Mouse (Mus musculus): ENCODE data around the gene Icam2. TPM values are rescaled to one million over a fixed set of nuclear protein-coding genes. Genes with fewer than 3 reads are reported as not detected.

The Icam2 gene
- total and polyA plus RNA-seq, 3 experiments = 15.3 to 40.1 (median 26.7) TPM

DNA sequence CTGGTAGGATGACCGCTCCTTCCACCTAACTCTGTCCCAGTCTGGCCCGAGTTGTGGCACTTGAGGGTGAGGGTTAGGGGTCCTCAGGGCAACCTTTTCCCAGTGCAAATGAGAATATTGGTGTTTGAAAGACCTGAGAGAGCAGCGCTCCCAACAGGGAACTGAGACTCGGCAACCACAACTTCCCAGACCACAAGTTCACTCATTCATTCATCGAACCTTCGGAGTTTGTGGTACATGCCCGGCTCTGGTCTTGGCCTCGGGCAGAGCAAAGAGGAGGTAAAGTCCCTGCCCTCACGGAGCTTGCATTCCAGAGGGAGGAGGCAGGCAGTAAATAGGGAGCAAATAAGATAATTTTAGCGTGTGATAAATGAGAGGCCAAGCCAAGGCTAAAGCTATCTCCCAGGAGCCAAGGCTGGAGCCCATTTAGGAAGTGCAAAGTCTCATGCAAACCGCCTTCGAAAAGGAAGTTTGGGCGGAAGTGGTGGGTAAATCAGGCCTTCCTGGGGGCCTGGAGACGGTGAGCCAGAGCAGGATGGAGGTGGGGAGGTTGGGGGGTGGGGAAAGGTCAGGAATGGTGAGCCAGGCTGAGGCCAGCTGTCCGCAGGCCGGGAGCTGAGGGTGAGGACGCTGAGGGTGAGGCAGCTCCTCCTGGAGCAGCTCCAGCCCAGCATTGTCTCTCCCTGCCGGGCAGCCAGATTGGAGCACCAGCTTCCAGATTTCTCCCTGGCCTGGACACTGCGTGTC lies 32.3 kb downstream of the Icam2 start:
- TF ChIP-seq MYC (IDR thresholded peaks at IDR 0.05; ENCODE audit: low read depth, low read length) (no peak), E2F4 (IDR thresholded peaks at IDR 0.05; ENCODE audit: insufficient replicate concordance, low read depth, low read length) (no peak), HCFC1 (IDR thresholded peaks at IDR 0.05; ENCODE audit: low read depth, low read length) (no peak), ZC3H11A (IDR thresholded peaks at IDR 0.05; ENCODE audit: low read depth, low read length) (no peak), CHD1 (IDR thresholded peaks at IDR 0.05; ENCODE audit: low read depth, low read length) (no peak), TBP (conservative IDR thresholded peaks at IDR 0.05; ENCODE audit: low read depth, low read length) (no peak), SMC3 (IDR thresholded peaks at IDR 0.05; ENCODE audit: low read depth, low read length) (no peak)
- no peak for DNase-seq (ENCODE audit: extremely low read depth)
- Histone ChIP-seq H3K79me2 (replicated peaks; ENCODE audit: control insufficient read depth, extremely low read depth, insufficient read depth, poor library complexity, severe bottlenecking) (no peaks in the 10 kb centered on the region), H3K27ac (ENCODE audit: insufficient read depth, low read depth) (no peak overlapping the region), H3K27me3 (replicated peaks) (peaks cover 64% of the 10 kb centered on the region), H3K36me3 (replicated peaks in 1 of 2; ENCODE audit: control insufficient read depth in 1 of 2, insufficient read depth in 1 of 2, low read length in 1 of 2) (no peaks in the 10 kb centered on the region), H3K4me3 (replicated peaks in 1 of 3; ENCODE audit: low read depth in 2 of 3, low read length in 2 of 3, poor library complexity in 1 of 3) (no peak overlapping the region), H3K9ac (ENCODE audit: insufficient read depth, low read depth) (no peak overlapping the region), H3K4me1 (ENCODE audit: control insufficient read depth in 1 of 2, insufficient read depth in 2 of 2) (peaks cover 11% of the 10 kb centered on the region in 2 experiments; a peak in 3 of 4 replicates), H3K9me3 (replicated peaks; ENCODE audit: low read length) (no peaks in the 10 kb centered on the region), H3K4me2 (ENCODE audit: insufficient read depth, low read depth, poor library complexity, severe bottlenecking) (no peak overlapping the region)
- dilution Hi-C loops (cut with MboI; ENCODE audit: extremely low pct_ligation_motif_present, extremely low pct_unique_long_range_greater_than_20kb, low sequenced_read_pairs) (no loop called here), in situ Hi-C loops (cut with MboI; ENCODE audit: low pct_ligation_motif_present, low pct_unique_long_range_greater_than_20kb, low sequenced_read_pairs) (no loop called here)

- H3K4me1 ChIP-seq (ENCODE audit: control insufficient read depth in 1 of 2, insufficient read depth in 2 of 2) = peaks cover 11% of the 10 kb centered on the region in 2 experiments; a peak in 3 of 4 replicates
- DNase-seq (ENCODE audit: extremely low read depth) = no peak
- no peak overlapping the region for H3K9ac ChIP-seq (ENCODE audit: insufficient read depth, low read depth)
- in situ Hi-C loops (cut with MboI; ENCODE audit: low pct_ligation_motif_present, low pct_unique_long_range_greater_than_20kb, low sequenced_read_pairs) (no loop called here), dilution Hi-C loops (cut with MboI; ENCODE audit: extremely low pct_ligation_motif_present, extremely low pct_unique_long_range_greater_than_20kb, low sequenced_read_pairs) (no loop called here)
- H3K27me3 ChIP-seq (replicated peaks) = peaks cover 76% of the 10 kb centered on the region
- H3K4me3 ChIP-seq (replicated peaks in 1 of 3; ENCODE audit: low read depth in 2 of 3, low read length in 2 of 3, poor library complexity in 1 of 3) = no peak overlapping the region
- no peaks in the 10 kb centered on the region for H3K79me2 ChIP-seq (replicated peaks; ENCODE audit: control insufficient read depth, extremely low read depth, insufficient read depth, poor library complexity, severe bottlenecking)
- no peak for TF ChIP-seq ZC3H11A (IDR thresholded peaks at IDR 0.05; ENCODE audit: low read depth, low read length)
- TF ChIP-seq ZKSCAN1 (IDR thresholded peaks at IDR 0.05; ENCODE audit: borderline replicate concordance, low read depth, low read length) = no peak
- no peak for TF ChIP-seq TCF12 (IDR thresholded peaks at IDR 0.05; ENCODE audit: low read depth, low read length)
- TF ChIP-seq POLR2A (IDR thresholded peaks at IDR 0.05; ENCODE audit: low read depth, low read length) = no peak
- TF ChIP-seq MAZ (IDR thresholded peaks at IDR 0.05; ENCODE audit: low read depth, low read length) = no peak
- no peak for TF ChIP-seq PAX5 (IDR thresholded peaks at IDR 0.05; ENCODE audit: low read length)
- TF ChIP-seq ZMIZ1 (IDR thresholded peaks at IDR 0.05; ENCODE audit: low read depth, low read length) = no peak
- no peak for TF ChIP-seq ETS1 (conservative IDR thresholded peaks at IDR 0.05; ENCODE audit: low read depth, low read length)
- TF ChIP-seq SIN3A (IDR thresholded peaks at IDR 0.05; ENCODE audit: low read length) = no peak
- no peak overlapping the region for H3K4me2 ChIP-seq (ENCODE audit: insufficient read depth, low read depth, poor library complexity, severe bottlenecking)
- no peak overlapping the region for H3K27ac ChIP-seq (ENCODE audit: insufficient read depth, low read depth)
- no peaks in the 10 kb centered on the region for H3K36me3 ChIP-seq (replicated peaks in 1 of 2; ENCODE audit: control insufficient read depth in 1 of 2, insufficient read depth in 1 of 2, low read length in 1 of 2)
- no peaks in the 10 kb centered on the region for H3K9me3 ChIP-seq (replicated peaks; ENCODE audit: low read length)
Observed at GRCm38 (mm10) chr11:106354181-106354580, 33.7 kb downstream of the Icam2 start.
